Mouse (Mus musculus) adrenal gland, postnatal 36 days (tissue): ENCODE measurements around the gene Enpp7. TPM values are rescaled to one million over a fixed set of nuclear protein-coding genes. Genes with fewer than 3 reads are reported as not detected.

Experiments
- DNase-seq, 2 experiments: peaks; one replicate each; pipeline ENCODE4 v3.0.0; 2021; ENCODE audit warnings: mixed read lengths in 1 of 2
- long read RNA-seq, 2 experiments: library from polyadenylated mRNA; stranded (forward); transcript quantifications; one replicate each; pipeline ENCODE4 v2.0.0; 2021; ENCODE audit warnings: borderline sequencing depth in 2 of 2
- total RNA-seq, 2 experiments: library from RNA; stranded (reverse); gene quantifications; 2 replicates each; pipeline ENCODE4 v1.2.3; 2021

The Enpp7 gene
- total RNA-seq: not detected
- long read RNA-seq, experiment 1: 0 reads
- long read RNA-seq, experiment 2: 0 reads

- DNase-seq: no peak
Observed at GRCm38 (mm10) chr11:118987999-118988398, at the start of gene Enpp7. Gene Enpp7 (plus strand): TSS chr11:118988188.

- no peak for DNase-seq
Observed at GRCm38 (mm10) chr11:118939731-118940130, 48.3 kb upstream of the Enpp7 start.

DNA sequence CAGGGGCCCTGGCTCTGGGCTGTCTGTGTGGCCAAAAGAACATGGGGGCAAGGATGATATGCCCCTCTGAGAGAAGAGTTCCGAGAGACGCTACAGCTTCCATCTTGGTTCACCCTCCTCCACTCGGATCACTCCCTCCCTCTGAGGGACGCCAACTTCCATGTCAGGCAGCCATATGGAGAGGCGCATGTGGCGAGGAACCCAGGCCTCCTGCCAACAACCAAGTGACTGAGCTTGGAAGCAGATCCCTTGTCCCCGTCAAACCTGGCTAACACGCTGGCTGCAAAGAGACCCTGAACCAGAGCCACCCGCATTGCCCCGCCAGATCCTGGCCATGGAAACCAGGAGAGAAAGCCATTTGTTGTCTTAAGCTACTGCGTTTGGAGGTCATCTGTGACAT is 47.4 kb upstream of the Enpp7 start:
- DNase-seq: no peak

DNA sequence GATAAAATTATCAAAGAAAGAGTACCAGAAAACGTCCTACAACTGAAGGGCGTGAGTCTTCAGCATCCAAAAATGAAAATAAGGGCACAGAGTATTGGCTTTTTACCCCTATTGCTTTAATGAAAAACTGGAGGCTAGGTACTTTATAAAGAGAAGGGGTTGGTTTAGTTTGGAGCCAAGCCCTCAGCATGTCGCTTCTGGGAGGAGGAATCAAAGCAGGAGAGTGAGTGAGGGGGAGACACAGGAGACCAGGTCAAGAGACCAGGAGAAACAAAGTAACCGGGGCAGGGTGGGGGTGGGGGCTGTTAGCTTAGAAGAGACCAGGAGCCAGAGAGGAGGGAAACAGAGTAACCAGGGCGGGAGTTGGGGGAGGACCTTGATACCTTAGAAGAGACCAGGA is 46.7 kb upstream of the Enpp7 start:
- DNase-seq: no peak

DNA sequence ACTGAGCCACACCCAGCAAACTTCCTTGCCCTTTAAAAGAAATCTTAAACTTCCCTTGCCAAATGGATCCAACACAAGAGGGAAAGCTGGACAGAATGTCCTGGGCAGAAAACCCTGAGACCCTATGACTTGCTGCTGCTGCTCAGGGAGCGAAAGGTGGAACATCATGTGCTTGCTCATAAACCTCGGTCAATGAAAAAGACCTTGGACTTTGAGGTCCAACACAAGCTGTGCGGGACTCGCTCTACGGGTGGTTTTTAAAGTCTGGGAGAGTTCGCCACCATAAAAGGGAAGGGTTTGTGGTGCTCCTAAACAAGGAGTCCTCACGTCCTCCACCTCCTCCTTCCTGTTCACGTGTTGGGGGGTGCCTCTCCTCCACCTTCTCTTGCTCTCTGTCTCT is 42.1 kb upstream of the Enpp7 start:
- DNase-seq: no peak

GRCm38 (mm10) chr11:118955016-118955415 is 33.0 kb upstream of the Enpp7 start:
- no peak for DNase-seq

- DNase-seq: peak in 1 of 2 experiments; percentile 9
Observed at GRCm38 (mm10) chr11:118957070-118957471, 30.9 kb upstream of the Enpp7 start.

DNA sequence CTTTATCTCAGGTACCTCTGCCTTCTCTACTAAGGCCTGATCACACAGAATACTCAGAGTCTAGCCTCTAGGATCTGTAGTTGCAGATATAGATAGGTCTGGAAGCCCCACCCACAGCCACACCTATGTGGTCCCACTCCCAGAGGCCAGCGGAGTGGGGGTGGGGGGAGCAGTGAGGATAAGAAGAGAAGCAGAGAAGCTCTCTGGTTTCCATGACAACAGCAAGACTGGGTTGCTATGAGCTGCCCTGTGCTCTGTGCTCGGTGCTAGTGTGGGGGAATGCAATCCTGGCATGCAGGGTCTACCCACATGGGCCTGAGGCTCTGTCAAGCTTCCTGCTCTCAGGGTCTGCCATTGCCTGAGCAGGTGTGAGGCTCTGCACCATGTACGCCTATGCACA is 27.3 kb upstream of the Enpp7 start:
- no peak for DNase-seq

DNA sequence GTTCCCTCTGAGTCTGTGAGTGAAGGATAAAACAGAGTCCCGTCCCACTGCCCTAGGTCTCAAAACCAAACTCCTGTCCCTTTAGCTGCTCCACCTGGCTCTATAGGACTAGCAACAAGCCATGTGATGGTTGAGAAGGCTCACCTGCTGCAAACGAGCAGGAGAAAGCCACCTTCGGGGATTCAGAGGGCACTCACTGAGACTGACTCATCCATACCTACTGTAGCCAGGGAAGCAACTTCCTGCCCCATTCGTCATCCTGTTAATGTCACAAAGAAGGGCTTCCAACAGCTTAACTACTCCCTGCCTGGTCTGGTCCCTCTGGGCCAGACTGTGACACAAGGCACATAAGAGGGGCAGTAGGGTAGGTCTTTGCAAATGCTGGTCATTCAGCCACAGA is 25.5 kb upstream of the Enpp7 start:
- DNase-seq: no peak

- DNase-seq: no peak
Observed at GRCm38 (mm10) chr11:118963926-118964325, 24.1 kb upstream of the Enpp7 start.

DNA sequence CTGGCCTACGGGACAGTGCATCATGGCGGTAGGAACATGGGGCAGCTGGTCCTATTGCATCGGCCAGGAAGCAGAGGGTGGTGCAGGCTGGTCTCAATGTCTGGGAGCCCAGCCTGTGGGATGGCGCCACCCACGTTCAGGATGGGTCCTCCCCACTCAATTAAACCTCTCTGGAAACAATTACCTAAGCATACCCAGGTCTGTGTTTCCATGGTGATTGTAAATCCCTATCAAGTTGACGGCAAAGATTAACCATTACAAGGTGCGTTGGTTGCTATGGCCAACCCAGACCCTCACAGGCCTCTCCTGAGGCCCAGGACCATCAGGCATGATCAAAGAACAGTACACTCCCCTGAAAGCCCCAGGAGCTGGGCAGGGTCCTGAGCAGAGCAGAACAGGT is 22.9 kb upstream of the Enpp7 start:
- DNase-seq: no peak

- DNase-seq: peak; percentile 27 to 32
Observed at GRCm38 (mm10) chr11:118971470-118972034, 16.4 kb upstream of the Enpp7 start.

GRCm38 (mm10) chr11:118972431-118973377 is 15.3 kb upstream of the Enpp7 start:
- DNase-seq: no peak

DNA sequence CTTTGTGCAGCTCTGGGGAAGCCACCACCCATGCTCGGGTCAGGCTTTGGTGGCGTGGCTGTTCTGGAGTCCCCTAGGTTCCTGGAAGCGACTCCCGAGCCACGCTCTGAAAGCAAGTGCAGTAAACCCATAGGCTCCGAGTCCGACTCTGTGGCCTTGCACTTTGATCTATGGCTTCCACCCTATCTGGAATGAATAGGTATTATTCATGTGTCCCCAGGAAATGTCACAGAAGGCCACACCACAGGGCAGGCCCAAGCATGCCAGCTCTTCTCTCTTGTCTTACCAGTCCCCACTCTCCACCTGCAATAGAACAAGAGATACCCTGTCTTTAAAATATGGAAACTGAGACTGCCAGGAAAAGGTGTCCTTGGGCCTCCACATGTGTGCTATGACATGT is 13.6 kb upstream of the Enpp7 start:
- no peak for DNase-seq

GRCm38 (mm10) chr11:118975427-118975826 is 12.6 kb upstream of the Enpp7 start:
- DNase-seq: peak; percentile 54 to 68

DNA sequence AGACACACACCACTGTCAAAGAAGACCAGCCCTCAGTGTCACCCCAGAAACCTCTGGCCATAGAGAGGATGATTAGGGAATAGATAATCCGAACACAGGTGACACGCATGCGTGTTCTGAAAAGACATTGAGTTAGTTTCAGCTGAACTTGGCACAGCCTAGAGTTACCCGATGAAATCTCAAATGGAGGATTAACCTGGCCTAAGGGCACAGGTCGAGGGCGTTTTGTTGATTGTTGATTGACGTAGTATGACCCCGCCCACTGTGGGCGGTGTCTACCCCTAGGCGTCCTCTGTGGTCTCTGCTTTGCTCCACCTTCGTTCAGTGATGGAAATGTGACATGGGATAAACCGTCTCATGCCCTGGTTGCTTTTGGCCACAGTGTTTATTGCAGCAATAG is 12.1 kb upstream of the Enpp7 start:
- no peak for DNase-seq

- no peak for DNase-seq
Observed at GRCm38 (mm10) chr11:118980388-118980787, 7.6 kb upstream of the Enpp7 start.

DNA sequence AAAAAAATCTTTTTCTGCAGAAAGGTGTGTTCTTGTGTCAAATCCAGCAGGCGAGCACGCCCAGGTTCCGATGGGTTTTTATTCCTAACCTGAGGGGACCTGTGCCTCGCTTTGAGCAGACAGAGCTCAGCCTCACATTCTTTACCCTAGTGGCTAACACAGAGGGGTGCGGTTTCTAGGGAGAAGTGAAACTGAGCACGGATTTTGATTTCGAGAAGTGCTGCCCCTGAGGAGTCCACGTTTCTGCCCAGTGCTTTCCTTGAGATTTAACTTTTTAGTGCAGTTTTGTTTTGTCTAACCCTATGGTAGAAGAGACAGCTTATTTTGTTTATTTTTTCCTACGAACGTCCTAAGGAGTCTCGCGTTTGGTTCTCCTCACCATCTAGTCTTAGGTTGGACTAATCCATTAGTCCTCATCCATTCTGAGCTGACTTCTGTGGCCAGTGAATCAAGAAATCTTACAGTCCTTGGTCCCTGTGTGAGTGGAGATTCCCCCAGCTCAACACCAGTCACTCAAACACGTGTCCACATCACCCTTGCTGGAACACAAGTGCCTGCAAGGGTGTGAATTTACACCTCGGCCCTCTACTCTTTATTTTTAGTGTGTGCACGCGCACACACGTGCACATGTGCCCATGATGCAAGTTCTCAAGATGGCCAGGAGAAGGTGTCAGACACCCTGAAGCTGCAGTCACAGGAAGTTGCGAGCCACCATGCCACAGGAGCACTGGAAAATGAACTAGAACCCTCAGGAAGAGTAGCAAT is 6.8 kb upstream of the Enpp7 start:
- DNase-seq: no peak

- DNase-seq: no peak
Observed at GRCm38 (mm10) chr11:118982593-118983113, 5.3 kb upstream of the Enpp7 start.

DNA sequence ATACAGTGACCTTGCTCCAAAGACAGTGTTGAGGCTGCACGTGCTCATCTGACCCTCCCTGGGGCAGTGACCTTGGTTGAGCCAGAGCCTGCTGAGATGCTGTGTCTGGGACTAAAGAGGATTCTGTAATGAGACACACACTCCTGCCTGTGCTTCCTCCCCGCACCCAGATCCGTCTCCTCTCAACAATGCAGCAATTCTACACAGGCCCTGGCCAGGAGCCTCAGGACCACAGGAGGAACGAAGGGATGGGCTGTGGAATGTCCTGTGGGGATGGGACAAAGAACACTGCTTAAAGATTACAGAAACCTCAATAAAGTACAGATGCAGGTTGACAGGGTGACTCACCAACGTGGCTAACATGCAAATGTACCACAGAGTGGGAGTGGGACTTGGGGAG is 2.4 kb upstream of the Enpp7 start:
- no peak for DNase-seq

GRCm38 (mm10) chr11:118992781-118993180 is 4.8 kb downstream of the Enpp7 start:
- no peak for DNase-seq

DNA sequence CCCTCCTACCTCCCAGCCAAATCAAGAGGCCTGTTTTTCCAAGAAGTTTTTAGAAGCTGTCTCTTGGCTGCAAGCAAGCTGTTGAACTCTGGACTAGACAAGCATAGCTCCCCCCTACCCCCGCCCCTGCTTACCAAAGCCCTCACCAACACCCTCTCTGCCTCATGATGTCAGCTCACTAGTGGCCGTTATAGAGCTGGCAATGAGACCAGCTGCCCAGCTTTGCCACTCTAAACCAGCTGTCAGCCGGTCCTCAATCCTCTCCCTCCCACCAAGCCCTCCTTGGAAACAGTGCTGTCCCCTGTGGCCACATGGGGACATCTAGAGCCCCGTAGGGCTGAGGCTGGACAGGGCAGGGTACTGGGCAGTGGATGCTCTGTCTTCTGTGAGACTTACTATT is 7.5 kb downstream of the Enpp7 start:
- DNase-seq: no peak

- no peak for DNase-seq
Observed at GRCm38 (mm10) chr11:118997182-118997581, 9.2 kb downstream of the Enpp7 start.
